Mouse (Mus musculus): ENCODE data around the gene Trappc13.

Gene Trappc13

DNA sequence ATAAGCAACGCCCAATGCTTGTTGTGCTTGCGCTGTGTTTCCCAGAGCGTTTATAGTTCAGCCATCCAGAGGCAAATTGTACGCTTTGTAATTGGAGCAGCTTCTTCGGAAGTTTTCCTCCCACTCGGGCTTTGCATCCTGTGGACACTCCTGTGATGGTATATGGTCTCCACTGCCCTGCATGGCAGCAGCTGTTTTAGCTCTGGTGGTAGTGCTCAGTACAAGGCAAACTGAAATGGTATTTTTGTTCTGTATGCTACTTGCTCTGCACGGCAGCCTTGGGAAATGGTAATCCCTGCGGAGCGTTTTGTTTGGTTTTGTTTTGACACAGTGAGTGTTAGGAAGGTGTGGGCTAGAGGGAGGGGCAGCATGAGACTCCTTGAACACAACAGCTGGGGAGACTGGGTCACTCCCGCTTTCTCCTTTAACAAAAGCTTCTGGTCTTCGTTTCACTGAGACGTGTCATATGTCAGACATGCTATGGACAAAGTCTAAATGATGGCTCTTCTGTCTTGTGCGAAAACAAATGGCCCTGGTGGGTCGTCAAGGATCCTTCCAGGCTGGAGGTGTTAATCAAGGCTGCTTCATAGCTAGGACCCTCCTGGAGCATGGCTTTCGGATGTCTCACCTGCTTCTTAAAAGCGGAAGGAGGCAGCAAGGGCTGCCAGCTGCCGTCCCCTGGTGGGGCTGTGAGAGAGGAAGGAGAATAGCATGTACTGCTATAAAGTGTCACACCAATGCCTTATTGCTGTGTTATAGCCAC, 56.0 kb downstream of the Trappc13 start:
- in situ Hi-C loops (cut with MboI; ENCODE audit: low sequenced_read_pairs): no loop called here

DNA sequence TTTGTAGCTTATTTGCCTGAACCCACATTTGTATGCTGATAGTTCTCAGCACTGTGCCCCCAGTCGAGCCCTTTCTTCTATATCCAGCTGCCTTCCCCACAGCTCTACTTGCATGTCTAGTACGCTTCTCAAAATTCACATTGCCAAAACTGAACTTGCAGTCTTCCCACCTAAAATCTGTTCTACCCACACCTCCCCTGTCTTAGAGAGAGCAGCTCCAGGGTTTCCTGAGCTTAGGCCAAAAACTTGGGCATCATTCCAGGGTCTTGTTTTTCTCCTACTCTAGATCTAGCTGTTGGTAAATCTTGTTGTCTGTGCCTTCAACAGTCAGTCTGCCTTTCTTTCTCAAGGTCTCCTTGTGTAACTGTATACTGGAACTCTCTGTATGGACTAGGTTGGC, 63.4 kb downstream of the Trappc13 start:
- in situ Hi-C loops (cut with MboI; ENCODE audit: low sequenced_read_pairs): no loop called here

GRCm38 (mm10) chr13:104113782-104114181, 64.5 kb downstream of the Trappc13 start:
- in situ Hi-C loops (cut with MboI; ENCODE audit: low sequenced_read_pairs): no loop called here

GRCm38 (mm10) chr13:104112266-104112900, 65.9 kb downstream of the Trappc13 start:
- in situ Hi-C loops (cut with MboI; ENCODE audit: low sequenced_read_pairs): no loop called here

DNA sequence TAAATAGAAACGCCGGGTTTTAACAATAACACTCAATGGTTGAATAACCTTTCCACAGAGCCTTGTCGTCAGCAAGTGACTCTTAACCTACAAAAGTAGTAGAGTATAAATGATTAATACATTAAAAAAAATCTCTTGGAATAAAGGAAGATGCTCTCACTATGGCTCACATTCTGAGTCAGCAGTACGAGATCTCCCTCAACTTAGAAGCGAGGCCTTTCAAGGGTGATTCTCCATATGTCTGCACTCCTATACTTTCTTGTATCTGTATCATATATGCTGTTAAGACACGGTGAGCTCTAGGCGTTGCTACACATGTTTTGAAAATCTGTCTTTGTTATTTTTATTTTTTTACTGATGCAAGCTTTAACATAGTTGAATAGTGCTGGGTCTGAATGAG, 67.7 kb downstream of the Trappc13 start:
- in situ Hi-C loops (cut with MboI; ENCODE audit: low sequenced_read_pairs): no loop called here

DNA sequence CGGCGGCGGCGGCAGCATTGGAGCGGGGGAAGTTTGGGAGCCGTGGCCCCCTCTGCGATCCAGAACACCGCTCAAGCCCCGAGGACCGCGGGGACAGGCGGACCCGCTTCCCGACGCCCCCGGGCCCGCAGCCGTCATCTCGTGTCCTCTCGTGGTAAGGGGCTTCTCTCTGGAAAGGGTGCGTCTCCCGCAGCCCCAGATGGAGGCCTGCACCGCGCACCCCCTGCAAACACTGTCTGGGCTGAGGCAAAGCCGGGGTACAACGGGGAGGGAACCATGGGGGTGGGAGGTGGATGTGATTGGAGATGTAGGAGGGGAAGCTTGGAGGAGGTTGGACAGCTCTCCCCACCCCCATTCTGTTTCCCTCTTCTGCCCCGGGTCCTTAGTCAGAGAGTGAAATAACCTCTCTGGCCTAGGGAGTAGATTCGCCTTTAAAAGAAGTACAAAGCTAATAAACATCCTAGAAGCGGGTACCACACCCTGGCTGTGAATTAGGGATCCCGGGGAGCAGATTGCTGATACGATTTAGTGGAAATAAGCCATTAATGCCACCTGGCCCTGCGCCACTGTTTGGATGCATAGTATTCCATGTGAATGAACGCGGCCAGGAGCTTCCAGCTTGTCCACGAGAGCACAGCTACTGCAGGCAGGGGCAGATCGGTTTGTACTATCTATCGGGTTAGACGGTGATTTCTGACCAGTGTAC, 68.3 kb downstream of the Trappc13 start:
- in situ Hi-C loops (cut with MboI; ENCODE audit: low sequenced_read_pairs): no loop called here

- in situ Hi-C loops (cut with MboI; ENCODE audit: low sequenced_read_pairs): no loop called here
Measured at GRCm38 (mm10) chr13:104109288-104109815, 68.9 kb downstream of the Trappc13 start, which contains the start of the genes Nln and Sgtb. Gene Nln (minus strand): TSS chr13:104109614. Gene Sgtb (plus strand): TSS chr13:104109741.

DNA sequence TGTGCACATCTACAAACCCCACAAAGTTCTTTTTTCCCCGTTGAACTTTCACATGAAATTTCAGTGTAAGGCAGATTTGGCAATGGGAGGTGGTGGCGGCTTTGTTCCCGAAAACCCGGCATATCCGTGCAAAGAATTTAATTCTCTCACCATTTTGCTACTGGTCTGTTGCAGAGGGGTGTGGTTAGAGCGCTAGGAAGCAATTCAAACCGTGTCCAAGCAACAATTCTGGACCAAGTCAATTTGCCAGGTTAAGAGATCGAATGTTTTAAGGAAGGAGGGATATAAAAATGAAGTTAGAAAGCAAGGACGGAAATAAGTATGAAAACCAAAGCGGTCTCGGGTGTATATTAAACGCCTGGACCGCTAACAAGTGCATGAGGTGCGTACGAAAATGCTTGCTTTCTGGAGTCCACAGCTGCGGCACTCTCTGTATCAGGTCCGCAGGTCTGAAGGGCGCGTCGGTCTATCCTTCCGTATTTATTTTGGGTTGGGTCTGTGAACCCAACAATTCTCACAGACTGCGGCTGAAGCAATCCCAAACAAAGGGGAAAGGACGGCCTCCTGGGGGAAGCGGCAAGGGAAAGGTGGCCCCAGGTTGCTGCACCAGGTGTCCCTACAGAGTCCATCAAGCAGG, 69.5 kb downstream of the Trappc13 start:
- in situ Hi-C loops (cut with MboI; ENCODE audit: low sequenced_read_pairs): no loop called here

- in situ Hi-C loops (cut with MboI; ENCODE audit: low sequenced_read_pairs): no loop called here
Measured at GRCm38 (mm10) chr13:104101606-104102235, 76.5 kb downstream of the Trappc13 start.

DNA sequence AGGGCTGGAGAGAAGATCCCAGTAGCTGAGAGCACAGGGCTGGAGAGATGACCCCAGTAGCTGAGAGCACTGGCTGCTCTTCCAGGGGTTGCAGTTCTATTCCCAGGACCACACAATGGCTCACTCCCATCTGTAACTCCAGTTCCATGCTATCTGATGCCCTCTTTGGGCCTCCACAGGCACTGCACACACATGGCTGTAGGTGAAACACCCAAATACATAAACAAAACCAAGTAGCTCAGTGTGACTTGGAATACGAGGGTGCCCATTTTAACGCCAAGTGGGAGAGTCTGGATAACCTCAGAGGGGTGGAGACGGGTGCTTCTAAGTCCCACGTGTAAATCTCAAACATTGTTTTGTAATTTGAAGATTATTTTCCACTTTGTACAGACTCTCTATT, 77.9 kb downstream of the Trappc13 start:
- in situ Hi-C loops (cut with MboI; ENCODE audit: low sequenced_read_pairs): no loop called here

GRCm38 (mm10) chr13:104097190-104097589, 81.1 kb downstream of the Trappc13 start:
- in situ Hi-C loops (cut with MboI; ENCODE audit: low sequenced_read_pairs): no loop called here

DNA sequence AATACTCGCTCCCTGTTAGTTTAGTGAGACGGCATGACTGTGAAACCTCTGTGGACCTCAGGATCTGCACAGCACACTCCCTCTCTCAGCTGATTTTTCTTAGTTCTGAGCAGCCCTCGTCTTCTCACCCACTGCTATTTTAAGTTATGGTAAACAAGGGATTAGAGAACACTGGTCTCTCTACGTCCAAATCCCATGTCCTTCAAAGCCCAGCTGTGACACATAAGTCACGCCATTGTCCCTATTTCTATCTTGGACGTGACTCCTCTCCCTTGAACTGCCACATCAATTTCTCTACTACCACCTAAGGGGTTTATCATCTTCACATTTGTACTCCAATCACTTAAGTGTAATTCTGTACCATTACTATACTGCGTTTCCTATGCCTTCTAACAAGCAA, 82.3 kb downstream of the Trappc13 start:
- in situ Hi-C loops (cut with MboI; ENCODE audit: low sequenced_read_pairs): no loop called here

- in situ Hi-C loops (cut with MboI; ENCODE audit: low sequenced_read_pairs): no loop called here
Measured at GRCm38 (mm10) chr13:104094531-104095385, 83.5 kb downstream of the Trappc13 start.
